Mouse (Mus musculus): ENCODE results near the gene Wwp2.

Gene Wwp2

DNA sequence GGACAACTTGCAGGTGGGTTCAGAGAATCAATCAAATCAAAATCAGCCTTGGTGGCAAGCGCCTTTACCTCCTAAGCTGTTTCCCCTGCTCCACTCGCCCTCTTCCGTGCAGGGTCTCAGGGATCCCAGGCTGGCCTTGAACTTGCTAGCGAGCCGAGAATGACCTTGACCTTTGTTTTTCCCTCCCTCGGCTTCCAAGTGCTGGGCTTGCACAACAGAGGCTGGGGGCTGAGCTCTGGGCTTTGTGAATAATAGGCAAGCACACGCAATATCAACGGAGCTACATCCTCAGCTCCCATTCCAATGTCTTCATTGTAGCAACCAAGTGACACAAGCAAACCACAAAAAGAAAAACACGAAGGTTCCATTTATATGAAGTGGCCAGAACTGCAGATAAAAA, 126.0 kb downstream of the Wwp2 start:
- DNase-seq (ENCODE audit: low spot score), result no peak

DNA sequence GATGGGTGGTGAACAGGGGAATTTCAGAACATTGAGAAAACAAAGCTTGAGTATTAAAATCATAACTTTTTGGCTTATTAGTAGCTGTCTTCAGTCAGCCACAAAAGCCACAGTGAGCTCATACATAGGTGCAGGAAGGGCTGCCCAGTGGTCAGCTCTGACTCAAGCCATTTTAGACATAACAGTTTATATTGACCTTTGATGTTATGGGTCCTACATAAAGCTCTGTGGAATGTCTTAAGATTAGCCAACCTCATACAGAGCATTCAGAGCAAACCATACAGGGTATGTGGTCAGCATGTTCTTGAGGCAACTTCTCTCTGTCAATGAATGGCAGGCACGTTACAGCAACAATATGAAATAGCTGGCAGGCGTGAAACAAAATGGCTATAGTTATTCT, 134.9 kb downstream of the Wwp2 start:
- DNase-seq (ENCODE audit: low spot score), result no peak

DNA sequence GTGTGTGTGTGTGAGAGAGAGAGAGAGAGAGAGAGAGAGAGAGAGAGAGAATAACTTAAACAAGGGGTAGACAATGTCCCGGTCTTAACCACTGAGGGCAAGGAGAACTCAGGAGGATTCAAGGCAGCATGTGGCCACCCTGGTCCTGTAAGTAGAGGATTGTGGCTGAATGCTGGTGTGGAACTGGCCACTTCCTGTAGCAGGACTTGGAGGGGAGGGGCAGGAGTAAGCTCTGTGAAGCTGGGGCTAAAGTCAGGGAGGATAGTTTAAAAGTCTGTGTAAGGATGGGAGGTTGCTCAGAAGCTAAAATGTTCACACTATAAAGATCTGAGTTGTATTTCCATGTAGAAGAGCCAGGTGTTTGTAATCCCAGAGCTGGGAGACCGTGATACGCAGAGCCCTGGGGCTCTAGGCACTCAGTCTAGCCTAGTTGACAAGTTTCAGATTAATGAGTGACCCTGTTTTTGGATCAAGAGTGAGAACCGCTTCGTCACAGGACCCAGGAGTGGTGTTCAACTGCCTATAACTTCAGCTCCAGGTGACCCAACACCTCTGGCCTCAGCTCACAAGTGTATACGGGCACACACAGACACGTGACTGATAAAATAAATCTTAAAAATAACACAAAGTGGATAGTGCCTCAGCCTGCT, 135.4 kb downstream of the Wwp2 start:
- DNase-seq (ENCODE audit: low spot score), result no peak

DNA sequence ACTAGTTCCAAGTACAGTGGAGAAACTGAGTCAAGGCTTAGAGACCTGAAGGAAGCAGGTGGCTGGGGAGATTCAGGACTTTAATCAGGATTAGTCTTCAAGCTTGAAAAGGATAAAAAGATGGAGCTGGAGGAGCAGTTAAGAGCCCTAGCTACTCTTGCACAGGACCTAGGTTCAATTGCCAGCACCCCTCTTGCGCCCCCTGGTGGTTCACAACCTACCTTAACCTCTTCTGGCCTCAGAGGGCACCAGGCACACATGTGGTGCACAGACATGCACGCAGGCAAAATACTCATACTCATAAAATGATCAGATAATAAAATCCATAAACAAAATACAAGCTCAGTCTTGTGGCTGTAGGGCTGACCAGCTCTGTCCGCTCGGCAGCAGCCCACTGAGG, 136.3 kb downstream of the Wwp2 start:
- peak; percentile 52 for DNase-seq (ENCODE audit: low spot score)

DNA sequence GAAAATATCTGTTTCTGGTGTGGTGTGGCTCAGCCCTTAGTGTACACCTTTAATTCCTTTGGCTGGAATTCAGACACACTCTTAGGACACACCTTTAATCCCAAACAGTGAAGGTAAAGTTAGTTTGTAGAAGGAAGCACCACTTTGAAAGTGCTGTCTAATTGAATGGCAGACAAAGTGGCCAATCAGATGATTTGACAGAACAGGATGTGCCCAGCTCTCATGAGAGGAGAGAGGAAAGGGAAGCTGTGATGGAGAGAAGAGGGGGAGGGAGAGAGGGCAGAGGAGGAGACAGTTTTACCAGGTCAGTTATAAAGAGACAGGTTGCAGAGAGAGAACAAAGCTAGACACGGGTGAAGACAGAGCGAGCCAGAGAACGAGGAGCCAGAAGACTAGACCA, 138.6 kb downstream of the Wwp2 start:
- DNase-seq (ENCODE audit: low spot score), result no peak

DNA sequence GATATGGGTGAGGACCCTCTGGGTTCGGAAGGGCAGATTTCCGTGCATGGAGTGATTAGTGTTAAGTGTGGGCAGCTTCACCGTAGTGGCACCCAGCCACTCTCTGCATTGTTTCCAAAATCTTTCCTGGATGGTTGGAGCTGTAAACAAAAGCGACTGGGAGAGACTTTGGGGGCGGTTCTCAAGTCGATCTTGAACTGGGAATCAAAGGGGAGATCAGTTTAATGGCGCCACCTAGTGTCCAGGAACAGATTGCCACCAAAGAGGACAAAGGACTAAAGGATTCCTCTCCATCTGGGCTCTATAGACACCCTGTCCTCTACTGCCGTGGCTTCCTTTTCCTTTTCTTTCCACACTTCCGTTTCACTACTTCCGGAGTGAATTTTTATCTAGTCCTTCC, 140.5 kb downstream of the Wwp2 start:
- DNase-seq (ENCODE audit: low spot score), result peak; percentile 88

DNA sequence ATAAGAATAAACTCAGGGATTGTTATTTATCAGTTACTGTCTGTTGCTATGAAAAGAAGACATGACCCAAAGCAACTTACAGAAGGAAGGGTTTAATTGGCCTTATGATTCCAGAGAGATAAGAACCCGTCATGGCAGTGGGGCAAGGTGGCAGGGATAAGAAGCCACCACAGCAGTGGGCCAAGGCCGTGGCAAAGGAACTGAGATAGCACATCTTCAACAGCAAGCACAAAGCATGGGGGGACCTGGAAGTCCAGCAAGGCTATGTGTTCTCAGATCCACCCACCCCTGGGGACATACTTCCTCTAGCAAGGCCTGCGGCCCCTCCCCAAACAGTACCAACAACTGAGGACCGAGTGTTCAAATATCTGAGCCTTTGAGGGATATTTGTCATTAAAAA, 141.5 kb downstream of the Wwp2 start:
- DNase-seq (ENCODE audit: low spot score), result no peak

DNA sequence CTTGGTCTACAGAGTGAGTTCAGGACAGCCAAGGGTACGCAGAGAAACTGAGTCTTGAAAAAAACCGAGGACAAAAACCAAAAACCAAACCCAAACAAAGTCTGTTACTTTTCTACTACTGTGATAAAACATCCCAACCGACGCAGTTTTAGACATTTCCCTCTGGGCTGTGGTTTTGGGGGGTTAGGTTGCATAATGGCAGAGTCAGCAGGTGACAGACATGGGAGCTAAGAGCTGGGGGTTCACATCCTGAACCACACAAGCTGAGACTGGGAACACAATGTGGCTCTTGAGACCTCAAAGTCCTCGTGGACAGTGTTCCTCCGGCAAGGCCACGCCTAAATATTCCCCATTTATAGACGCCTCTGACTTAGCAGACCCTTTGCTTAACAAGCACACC, 142.0 kb downstream of the Wwp2 start:
- DNase-seq (ENCODE audit: low spot score), result no peak

DNA sequence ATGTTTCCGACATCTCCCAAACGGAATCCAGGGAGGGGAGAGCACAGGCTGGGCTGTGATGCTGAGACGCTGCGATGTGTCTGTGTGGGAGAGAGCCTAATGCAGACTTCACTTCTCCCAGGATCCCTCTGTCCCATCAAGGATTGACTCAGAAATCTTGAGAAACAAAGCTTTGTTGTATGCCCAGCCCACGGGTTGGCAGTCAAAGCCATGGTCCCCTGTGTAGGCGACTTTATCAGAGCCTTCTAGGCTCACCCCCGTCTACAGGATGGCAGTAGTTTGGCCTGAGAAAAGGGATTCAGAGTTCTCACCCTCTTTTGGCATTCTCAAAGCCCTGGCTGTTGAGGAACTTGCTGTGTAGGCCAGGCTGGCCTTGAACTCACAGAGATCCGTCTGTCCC, 142.4 kb downstream of the Wwp2 start:
- DNase-seq (ENCODE audit: low spot score), result no peak

DNA sequence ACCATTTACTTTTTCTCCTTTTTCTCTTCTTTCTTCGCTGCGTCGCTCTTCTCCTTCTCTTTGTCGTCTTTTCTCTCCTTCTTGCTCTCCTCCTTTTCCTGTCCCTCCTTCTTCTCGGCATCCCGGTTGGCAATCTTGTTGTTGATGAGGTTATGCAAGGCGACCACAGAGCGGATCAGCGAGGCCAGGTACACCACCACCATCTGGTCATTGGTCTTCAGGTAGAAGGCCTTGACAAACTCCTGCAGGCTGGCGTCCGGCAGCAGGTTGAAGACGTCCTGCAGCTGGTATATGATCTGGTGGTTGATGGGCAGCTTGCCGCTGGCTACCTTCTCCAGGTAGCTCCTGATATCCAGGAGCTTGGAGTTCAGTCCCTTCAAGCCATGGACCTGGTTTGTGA, 144.7 kb downstream of the Wwp2 start:
- no peak for DNase-seq (ENCODE audit: low spot score)

DNA sequence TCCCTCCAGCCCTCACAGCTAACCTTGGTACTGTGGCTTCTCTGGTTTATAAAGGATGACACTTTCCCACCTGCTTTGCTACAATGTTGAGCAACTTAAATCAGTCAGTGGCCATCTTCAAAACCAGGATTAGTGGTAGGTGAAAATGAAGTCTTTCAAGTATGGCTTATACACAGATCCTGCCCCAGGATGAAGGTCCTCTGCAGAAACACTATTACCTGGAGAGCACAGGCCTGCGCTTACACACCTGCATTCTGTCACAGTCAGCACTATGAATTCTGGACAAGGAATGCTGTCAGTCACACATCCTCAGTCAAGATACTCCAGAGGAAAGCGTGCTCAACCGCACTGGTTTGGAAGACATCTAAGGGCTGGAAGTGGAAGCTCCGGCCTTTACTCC, 145.4 kb downstream of the Wwp2 start:
- DNase-seq (ENCODE audit: low spot score), result no peak

DNA sequence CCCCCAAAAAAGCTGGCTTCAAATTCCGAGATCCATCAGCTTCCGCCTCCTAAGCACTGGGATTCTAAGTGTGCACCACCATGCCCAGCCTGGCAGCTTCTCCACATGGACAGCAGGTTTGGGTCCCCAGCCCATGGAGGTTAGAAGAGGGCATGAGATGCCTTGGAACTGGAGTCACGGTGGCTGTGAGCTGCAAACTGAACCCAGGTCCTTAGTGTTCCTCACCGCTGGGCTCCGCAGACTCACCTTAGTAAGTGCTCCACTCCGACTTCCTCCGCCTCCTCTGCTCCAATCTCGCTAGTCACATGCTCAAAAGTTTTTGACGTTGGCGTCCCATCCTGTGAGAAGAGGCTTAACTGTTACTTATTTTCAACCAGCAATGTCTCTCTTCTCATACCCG, 146.0 kb downstream of the Wwp2 start:
- no peak for DNase-seq (ENCODE audit: low spot score)

DNA sequence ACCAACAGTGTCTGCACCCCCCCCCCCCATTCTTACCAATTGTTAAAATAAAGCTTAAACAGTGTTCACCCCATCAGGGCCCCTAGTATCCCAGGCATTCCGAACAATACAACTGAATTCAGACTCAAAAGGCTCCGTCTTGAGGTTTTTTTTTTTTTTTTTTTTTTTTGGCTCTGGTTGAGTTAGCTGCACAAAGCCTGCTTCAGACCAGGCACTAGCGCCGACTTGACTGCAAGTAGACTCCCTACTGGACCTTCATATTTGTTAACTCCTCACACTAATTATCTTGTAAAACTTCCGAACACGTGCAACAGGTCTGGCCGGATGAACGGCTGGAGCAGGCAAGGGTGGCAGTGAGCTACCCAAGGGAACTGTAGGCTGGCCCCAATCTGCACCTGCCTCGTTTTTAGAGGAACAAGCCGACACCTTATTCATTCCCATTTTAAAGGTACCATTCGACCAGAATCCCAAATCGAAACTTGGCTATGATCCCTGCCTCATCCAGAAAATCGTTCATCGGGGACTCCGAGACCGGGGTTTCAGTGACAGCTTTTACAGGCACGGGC, 151.3 kb downstream of the Wwp2 start:
- DNase-seq (ENCODE audit: low spot score), result no peak

DNA sequence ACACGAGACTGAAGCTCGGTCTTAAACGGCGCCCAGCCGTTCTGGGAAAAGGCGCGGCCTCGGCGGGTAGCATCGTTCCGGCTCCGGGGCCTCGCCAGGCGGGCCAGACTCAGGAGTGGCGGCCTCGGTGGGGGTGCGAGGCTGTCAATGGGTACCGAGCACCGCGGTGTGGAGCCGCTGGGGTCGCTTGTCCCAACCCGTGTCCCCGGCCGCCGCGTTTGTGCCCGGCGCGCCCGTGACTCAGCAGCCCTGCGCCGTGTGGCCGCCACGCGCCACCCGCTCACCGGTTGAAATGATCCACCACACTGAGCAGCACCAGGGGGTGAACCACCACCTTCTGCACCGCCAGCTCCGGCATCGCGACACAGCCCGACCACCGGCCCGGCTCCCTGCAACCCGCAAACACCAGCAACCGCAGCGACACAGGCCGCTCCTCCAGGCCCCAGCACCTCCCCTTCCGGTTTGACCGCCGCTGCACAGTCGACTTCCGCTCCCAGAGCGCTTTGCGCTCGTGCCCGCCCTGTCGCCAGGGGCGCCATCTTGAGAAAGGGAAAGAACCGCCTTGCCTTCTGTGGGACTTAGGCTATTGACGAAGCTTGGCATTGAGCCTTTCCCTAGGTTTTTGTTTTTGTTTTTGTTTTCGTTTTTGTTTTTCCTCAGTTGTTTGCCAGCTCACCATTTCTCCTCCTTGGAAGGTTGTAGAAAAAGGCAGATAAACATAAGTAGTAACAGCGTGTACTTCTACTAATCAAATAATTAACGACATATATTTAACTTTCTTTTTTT, 152.0 kb downstream of the Wwp2 start, which contains the start of gene Psmd7:
TSS of gene Psmd7 (minus strand) at position 470 of the 786 bp plus-strand sequence.
- peak; percentile 98 for DNase-seq (ENCODE audit: low spot score)

DNA sequence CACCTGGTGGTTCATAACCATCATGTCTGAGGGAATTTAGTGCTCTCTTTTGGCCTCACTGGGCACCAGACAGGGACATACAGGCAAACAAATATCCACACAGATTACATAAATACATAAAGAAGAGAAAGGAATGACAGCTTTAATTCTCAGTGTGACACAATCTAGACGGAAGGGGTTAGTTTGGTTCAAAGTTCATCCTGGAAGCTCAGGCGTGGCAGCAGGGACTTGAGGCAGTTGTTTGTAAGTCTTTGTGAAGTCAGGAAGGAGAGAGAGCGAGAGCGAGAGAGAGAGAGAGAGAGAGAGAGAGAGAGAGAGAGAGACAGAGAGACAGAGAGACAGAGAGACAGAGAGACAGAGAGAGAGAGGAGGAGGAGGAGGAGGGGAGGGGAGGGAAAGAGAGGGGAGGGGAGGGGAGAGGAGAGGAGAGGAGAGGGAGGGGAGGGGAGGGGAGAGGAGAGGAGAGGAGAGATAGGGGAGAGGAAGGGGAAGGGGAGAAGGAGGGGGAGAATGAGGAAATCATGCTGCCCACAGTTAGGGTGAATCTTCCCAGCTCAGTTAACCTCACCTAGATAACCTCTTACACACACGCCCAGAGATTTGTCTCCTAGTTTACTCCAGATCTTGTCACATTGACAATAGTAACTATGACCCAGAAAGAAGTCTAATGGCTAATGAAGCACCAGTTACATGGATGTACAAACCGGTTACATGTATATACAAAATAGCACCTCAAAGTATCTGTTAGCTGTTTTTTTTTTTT, 158.0 kb downstream of the Wwp2 start:
- no peak for DNase-seq (ENCODE audit: low spot score)

DNA sequence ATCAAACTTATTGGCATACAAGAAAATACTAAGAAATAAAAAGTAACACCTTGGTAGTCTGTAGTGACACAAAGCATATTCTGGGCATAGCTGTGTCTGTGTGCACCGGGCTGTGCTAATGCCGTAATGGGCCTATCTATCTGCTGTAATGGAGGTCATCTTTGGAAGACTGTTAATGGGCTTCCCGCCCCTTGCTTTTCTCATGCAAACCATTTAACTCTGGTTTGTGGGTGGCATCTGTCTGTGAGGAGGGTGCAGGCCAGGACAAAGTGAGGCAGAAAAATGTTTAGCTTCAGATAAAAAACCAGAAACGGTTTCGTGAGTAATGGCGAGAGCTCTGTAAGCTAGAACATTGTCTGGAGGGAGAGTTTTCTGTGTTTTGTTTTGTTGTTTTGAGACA, 158.7 kb downstream of the Wwp2 start:
- DNase-seq (ENCODE audit: low spot score), result no peak

DNA sequence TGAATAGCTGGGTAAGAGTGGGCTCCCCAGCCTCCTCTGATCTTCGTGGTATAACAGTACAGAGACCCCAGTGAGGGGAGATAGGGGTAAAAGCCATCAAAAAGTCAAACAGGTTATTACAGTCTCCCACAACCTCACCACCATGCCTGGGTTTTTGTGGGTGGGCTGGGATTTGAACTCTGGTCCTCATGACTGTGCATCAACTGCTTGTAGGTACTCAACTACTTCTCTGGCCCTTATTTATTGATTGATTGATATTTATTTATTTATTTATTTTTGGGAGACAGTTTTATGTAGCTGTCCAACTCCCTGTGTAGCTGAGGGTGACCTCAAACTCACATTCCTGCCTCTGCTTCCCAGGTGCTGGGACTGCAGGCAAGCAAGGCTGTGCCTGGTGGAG, 161.6 kb downstream of the Wwp2 start:
- no peak for DNase-seq (ENCODE audit: low spot score)

DNA sequence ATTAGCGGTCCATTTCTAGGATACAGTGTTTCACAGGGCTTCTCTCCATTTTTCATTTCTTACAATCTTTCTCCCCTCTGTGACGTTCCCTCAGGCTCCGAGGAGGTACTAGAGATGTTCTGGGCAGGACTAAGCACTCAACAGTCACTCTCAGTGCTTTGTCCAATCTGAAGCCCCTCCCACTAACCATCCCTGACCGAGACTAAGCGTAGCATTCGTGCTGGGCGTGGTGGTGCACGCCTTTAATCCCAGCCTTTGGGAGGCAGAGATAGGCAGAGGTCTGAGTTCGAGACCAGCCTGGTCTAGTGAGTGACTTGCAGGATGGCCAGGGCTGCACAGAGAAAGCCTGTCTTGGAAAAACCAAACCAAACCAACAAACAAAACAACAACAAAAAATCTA, 163.5 kb downstream of the Wwp2 start:
- no peak for DNase-seq (ENCODE audit: low spot score)

DNA sequence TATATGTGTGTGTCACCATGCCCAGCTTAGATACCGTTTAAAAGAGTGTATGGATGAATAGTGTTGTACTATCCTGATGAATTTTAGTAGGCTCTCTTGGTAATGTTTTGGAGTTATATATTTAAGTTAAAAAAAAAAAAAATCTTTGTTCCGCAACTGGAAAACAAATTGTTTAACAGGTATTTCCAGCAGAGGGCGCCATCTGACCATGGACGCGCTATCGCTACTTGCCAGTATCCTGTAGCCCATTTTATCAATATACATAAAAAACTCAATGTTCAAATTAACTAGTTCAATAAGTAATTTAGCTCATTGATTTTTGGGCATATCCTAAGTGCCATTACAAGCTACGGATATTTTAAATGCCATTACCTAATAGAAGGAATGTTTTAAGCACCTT, 166.9 kb downstream of the Wwp2 start:
- peak; percentile 78 for DNase-seq (ENCODE audit: low spot score)
